Mouse (Mus musculus) lung, embryonic 14.5 days (tissue): ENCODE data around the gene Wars. TPM values are rescaled to one million over a fixed set of nuclear protein-coding genes. Genes with fewer than 3 reads are reported as not detected.
A peak's percentile ranks its signal among the peaks of the same experiment; 100 is the strongest.

Experiments
- ATAC-seq: fragments of 200-750 bp; cut with Nextera tagmentation; 2 replicates; pipeline ENCODE4 v1.8.0; 2017; ENCODE audit warnings: mild to moderate bottlenecking, moderate TSS enrichment, moderate library complexity; ENCODE audit not compliant: insufficient read depth
- DNase-seq: peaks from one replicate; pipeline ENCODE4 v3.0.0-alpha.2; 2015
- H3K27ac ChIP-seq: fragments of 300-500 bp; sonication (generic); 2 replicates; pipeline ENCODE4 v1.5.1; 2014; ENCODE audit warnings: low read depth, mild to moderate bottlenecking, moderate library complexity
- H3K27me3 ChIP-seq: fragments of 300-500 bp; sonication (generic); 2 replicates; pipeline ENCODE4 v1.6.1; 2014; ENCODE audit warnings: low read length, control low read depth; ENCODE audit not compliant: insufficient read depth
- H3K36me3 ChIP-seq: fragments of 300-500 bp; sonication (generic); 2 replicates; pipeline ENCODE4 v1.6.1; 2014; ENCODE audit warnings: control low read depth; ENCODE audit not compliant: insufficient read depth
- H3K4me1 ChIP-seq: fragments of 300-500 bp; sonication (generic); 2 replicates; pipeline ENCODE4 v1.6.1; 2014; ENCODE audit warnings: antibody characterized with exemption, control low read depth; ENCODE audit not compliant: insufficient read depth
- H3K4me2 ChIP-seq: fragments of 300-500 bp; sonication (generic); 2 replicates; pipeline ENCODE4 v1.6.1; 2014; ENCODE audit warnings: mild to moderate bottlenecking
- H3K4me3 ChIP-seq: fragments of 300-500 bp; sonication (generic); 2 replicates; pipeline ENCODE4 v1.5.1; 2014; ENCODE audit warnings: low read depth, low read length
- H3K9ac ChIP-seq: fragments of 300-500 bp; sonication (generic); 2 replicates; pipeline ENCODE4 v1.6.1; 2014
- H3K9me3 ChIP-seq: fragments of 300-500 bp; sonication (generic); 2 replicates; pipeline ENCODE4 v1.6.1; 2016; ENCODE audit warnings: low read depth, low read length, control low read depth
- CTCF ChIP-seq: IDR thresholded peaks from 2 replicates; pipeline ENCODE4 v1.5.1; 2016; ENCODE audit warnings: antibody characterized with exemption, low read depth
- WGBS: fragments of 180-500 bp; shearing (Covaris S2); extraction: QIAGEN DNeasy Blood & Tissue Kit; methylation state at CpG from one replicate; pipeline ENCODE4 v1.1.7; 2014; 5-methylcytosine and 5-hydroxymethylcytosine counted together
- polyA plus RNA-seq: library from polyadenylated mRNA; unstranded; fragments of >200 nt; fragmentation: Nextera tagmentation; extraction: Ambion mirVana; gene quantifications from 2 replicates; pipeline ENCODE4 v1.2.1, GENCODE M21; 2014

Gene Wars
- polyA plus RNA-seq, 1 experiment from 2014 or later = 101 TPM

GRCm38 (mm10) chr12:108881192-108881591 is 12.8 kb downstream of the Wars start:
- H3K9ac ChIP-seq = no peak overlapping the region
- H3K9me3 ChIP-seq = no peaks in the 10 kb centered on the region
- no peak for DNase-seq
- no peak overlapping the region for H3K4me3 ChIP-seq
- WGBS = 75% methylated on average over 3 of the region's 3 CpGs
- H3K27me3 ChIP-seq = no peaks in the 10 kb centered on the region
- peaks cover 74% of the 10 kb centered on the region for H3K36me3 ChIP-seq
- ATAC-seq = no peak
- H3K4me1 ChIP-seq = no peaks in the 10 kb centered on the region
- H3K4me2 ChIP-seq = no peak overlapping the region
- no peak for TF ChIP-seq CTCF
- H3K27ac ChIP-seq = no peak overlapping the region

GRCm38 (mm10) chr12:108880606-108881005 is 13.4 kb downstream of the Wars start:
- H3K36me3 ChIP-seq = peaks cover 71% of the 10 kb centered on the region
- no peak overlapping the region for H3K4me3 ChIP-seq
- WGBS = 96% methylated on average over 5 of the region's 5 CpGs
- ATAC-seq (no peak), DNase-seq (no peak)
- no peak overlapping the region for H3K9ac ChIP-seq
- H3K4me2 ChIP-seq = no peak overlapping the region
- no peak for TF ChIP-seq CTCF
- no peak overlapping the region for H3K27ac ChIP-seq
- H3K4me1 ChIP-seq = no peaks in the 10 kb centered on the region
- no peaks in the 10 kb centered on the region for H3K9me3 ChIP-seq
- no peaks in the 10 kb centered on the region for H3K27me3 ChIP-seq

GRCm38 (mm10) chr12:108879138-108879537 is 14.8 kb downstream of the Wars start:
- 85% methylated on average over 4 of the region's 4 CpGs for WGBS
- no peak for TF ChIP-seq CTCF
- Histone ChIP-seq H3K36me3 (peaks cover 72% of the 10 kb centered on the region), H3K9ac (no peak overlapping the region), H3K27me3 (no peaks in the 10 kb centered on the region), H3K4me2 (no peak overlapping the region), H3K27ac (no peak overlapping the region), H3K4me3 (no peak overlapping the region), H3K4me1 (no peaks in the 10 kb centered on the region), H3K9me3 (no peaks in the 10 kb centered on the region)
- ATAC-seq (no peak), DNase-seq (no peak)

GRCm38 (mm10) chr12:108873122-108873521 is 20.9 kb downstream of the Wars start:
- H3K9ac ChIP-seq = no peak overlapping the region
- no peak for ATAC-seq
- H3K9me3 ChIP-seq = no peaks in the 10 kb centered on the region
- peaks cover 64% of the 10 kb centered on the region for H3K36me3 ChIP-seq
- no peaks in the 10 kb centered on the region for H3K4me1 ChIP-seq
- no peak overlapping the region for H3K27ac ChIP-seq
- DNase-seq = no peak
- no peak for TF ChIP-seq CTCF
- H3K4me3 ChIP-seq = no peak overlapping the region
- WGBS = 68% methylated on average over 5 of the region's 5 CpGs
- H3K4me2 ChIP-seq = no peak overlapping the region
- no peaks in the 10 kb centered on the region for H3K27me3 ChIP-seq

GRCm38 (mm10) chr12:108869575-108869974 is 24.4 kb downstream of the Wars start:
- Histone ChIP-seq H3K36me3 (peaks cover 81% of the 10 kb centered on the region), H3K9ac (no peak overlapping the region), H3K27me3 (no peaks in the 10 kb centered on the region), H3K4me1 (no peaks in the 10 kb centered on the region), H3K4me3 (no peak overlapping the region), H3K9me3 (no peaks in the 10 kb centered on the region), H3K4me2 (no peak overlapping the region), H3K27ac (no peak overlapping the region)
- peak; percentile 49 for TF ChIP-seq CTCF
- WGBS = 84% methylated on average over 2 of the region's 2 CpGs
- no peak for ATAC-seq
- peak; percentile 53 for DNase-seq

- TF ChIP-seq CTCF = no peak
- Histone ChIP-seq H3K9ac (no peak overlapping the region), H3K4me3 (no peak overlapping the region), H3K27ac (no peak overlapping the region), H3K4me1 (no peaks in the 10 kb centered on the region), H3K36me3 (peaks cover 93% of the 10 kb centered on the region), H3K4me2 (no peak overlapping the region), H3K27me3 (no peaks in the 10 kb centered on the region), H3K9me3 (no peaks in the 10 kb centered on the region)
- 63% methylated on average over 6 of the region's 6 CpGs for WGBS
- no peak for ATAC-seq
- DNase-seq = no peak
Observed at GRCm38 (mm10) chr12:108865007-108865494, 28.9 kb downstream of the Wars start.

- TF ChIP-seq CTCF = no peak
- 78% methylated on average over 5 of the region's 5 CpGs for WGBS
Observed at GRCm38 (mm10) chr12:108858486-108858885, 35.5 kb downstream of the Wars start.

GRCm38 (mm10) chr12:108857589-108858184 is 36.3 kb downstream of the Wars start:
- no peaks in the 10 kb centered on the region for H3K9me3 ChIP-seq
- ATAC-seq (peak; percentile 64; the same call in 1 of the 2 replicates), DNase-seq (peak; percentile 62)
- H3K27me3 ChIP-seq = no peaks in the 10 kb centered on the region
- no peak for TF ChIP-seq CTCF
- peak overlapping the region; percentile 18; the same call in 1 of the 2 replicates for H3K9ac ChIP-seq
- H3K4me1 ChIP-seq = no peaks in the 10 kb centered on the region
- peaks cover 29% of the 10 kb centered on the region for H3K36me3 ChIP-seq
- H3K4me3 ChIP-seq = no peak overlapping the region
- 51% methylated on average over 7 of the region's 7 CpGs for WGBS
- H3K27ac ChIP-seq = peak overlapping the region; percentile 11; the same call in 1 of the 2 replicates
- H3K4me2 ChIP-seq = no peak overlapping the region

More at GRCm38 (mm10) chr12:108858486-108858885, 35.5 kb downstream of the Wars start:
- no peaks in the 10 kb centered on the region for H3K27me3 ChIP-seq
- H3K4me1 ChIP-seq = no peaks in the 10 kb centered on the region
- H3K9ac ChIP-seq = no peak overlapping the region
- DNase-seq (no peak), ATAC-seq (no peak)
- no peaks in the 10 kb centered on the region for H3K9me3 ChIP-seq
- H3K4me3 ChIP-seq = no peak overlapping the region
- H3K4me2 ChIP-seq = no peak overlapping the region
- H3K27ac ChIP-seq = no peak overlapping the region
- peaks cover 37% of the 10 kb centered on the region for H3K36me3 ChIP-seq
